Mouse (Mus musculus): ENCODE results near the gene Kdr.

GRCm38 (mm10) chr5:75939144-75939732 lies 39.0 kb downstream of the Kdr start:
- no peak for TF ChIP-seq POLR2A (IDR thresholded peaks at IDR 0.05; ENCODE audit: low read depth, low read length)
- TF ChIP-seq CTCF (conservative IDR thresholded peaks at IDR 0.05; ENCODE audit: insufficient read depth, insufficient read length, low read depth, low read length), result no peak

Measured in kidney, adult 2 months (tissue).